Comparison of ENCODE assay signal across 10 mouse cellular contexts in genomic region chr14:79522387-79522786, GRCm38 (mm10). TPM values are rescaled to one million over a fixed set of nuclear protein-coding genes. Genes with fewer than 3 reads are reported as not detected.
DNase-seq lines count a peak whose midpoint lies in the region; ATAC-seq lines count a peak whose summit lies in the region.
"Had no signal": no experiment of that assay in that cellular context is flagged by ENCODE, and none has a peak within 500 bp of the region (broad histone marks: within the 10 kb centered on the region; RNA-seq: fewer than 3 reads in every experiment).

No protein-coding gene starts in this region.

- 86% methylated on average over 9 of the region's 9 CpGs for WGBS in kidney, embryonic 15.5 days
- WGBS in forebrain, embryonic 13.5 days, result 84% methylated on average over 9 of the region's 9 CpGs

- peak; percentile 92 for DNase-seq in heart, adult 11 months
- DNase-seq in heart, postnatal 10 days, result no peak
- peak; percentile 73 for DNase-seq in 416B (ENCODE audit: low read depth)
- DNase-seq in ovary, postnatal 10 days (ENCODE audit: low spot score), result no peak
- DNase-seq: adrenal gland, adult 8-10 months; kidney, adult 18-20 months had no signal

- ATAC-seq in hematopoietic stem cell, adult 5-6 weeks (replicated peaks in 1 of 2; ENCODE audit: insufficient read depth in 1 of 2, low FRiP score in 2 of 2, low TSS enrichment in 1 of 2, low read depth in 1 of 2, poor library complexity in 2 of 2, severe bottlenecking in 2 of 2), result peak; percentile 32 to 50; a peak in 3 of 4 replicates
- ATAC-seq in monocyte, adult 5-6 weeks (replicated peaks; ENCODE audit: insufficient number of reproducible peaks, low FRiP score, low TSS enrichment, poor library complexity, severe bottlenecking), result peak; percentile 58
- no peak for ATAC-seq in kidney, embryonic 15.5 days (replicated peaks; ENCODE audit: low FRiP score)
- ATAC-seq in forebrain, embryonic 13.5 days, result no peak

- 0 out of 2 replicates have a peak, but pooled peaks cover 10% of the 10 kb centered on the region for H3K4me1 ChIP-seq in kidney, embryonic 15.5 days
- 0 out of 2 replicates have a peak, but pooled peaks cover 3% of the 10 kb centered on the region for H3K4me1 ChIP-seq in forebrain, embryonic 13.5 days

- no peak overlapping the region for H3K9ac ChIP-seq in kidney, embryonic 15.5 days
- no peak overlapping the region for H3K9ac ChIP-seq in forebrain, embryonic 13.5 days

- H3K4me3 ChIP-seq in kidney, embryonic 15.5 days (replicated peaks), result no peak overlapping the region
- no peak overlapping the region for H3K4me3 ChIP-seq in forebrain, embryonic 13.5 days

- H3K36me3 ChIP-seq in kidney, embryonic 15.5 days, result no peaks in the 10 kb centered on the region
- H3K36me3 ChIP-seq in forebrain, embryonic 13.5 days (ENCODE audit: poor library complexity, severe bottlenecking), result no peaks in the 10 kb centered on the region

- no peak overlapping the region for H3K4me2 ChIP-seq in kidney, embryonic 15.5 days
- H3K4me2 ChIP-seq in forebrain, embryonic 13.5 days, result no peak overlapping the region

- H3K9me3 ChIP-seq in kidney, embryonic 15.5 days (replicated peaks), result no peaks in the 10 kb centered on the region
- no peaks in the 10 kb centered on the region for H3K9me3 ChIP-seq in forebrain, embryonic 13.5 days (replicated peaks)

- intact Hi-C loops in heart, postnatal 10 days (cut with DNase I), result loop anchor here (5.0 kb wide), 1 partner anchor 40 kb away; no protein-coding TSS in a partner anchor

- H3K27me3 ChIP-seq in kidney, embryonic 15.5 days, result no peaks in the 10 kb centered on the region
- no peaks in the 10 kb centered on the region for H3K27me3 ChIP-seq in forebrain, embryonic 13.5 days

- H3K27ac ChIP-seq in kidney, embryonic 15.5 days, result no peak overlapping the region
- no peak overlapping the region for H3K27ac ChIP-seq in forebrain, embryonic 13.5 days

RNA-seq across cellular contexts. Expression of gene Wbp4, which starts 41.1 kb away (rescaled TPM):
- 10 to 100 TPM; 22.8 to 24.8 TPM for total RNA-seq in heart, postnatal 10 days (2021)
- 67.9 and 89.1 TPM in 2 replicates for total RNA-seq in hematopoietic stem cell, adult 5-6 weeks (2017)
- 59.1 to 69.4 TPM (median 63.9 TPM) in 3 replicates for total RNA-seq in monocyte, adult 5-6 weeks (2017)
- polyA plus RNA-seq in kidney, embryonic 15.5 days (2015; fragmentation: Nextera tagmentation; extraction: Ambion mirVana), result 40.8 and 41.2 TPM in 2 replicates
- 48.8 and 51.4 TPM in 2 replicates for polyA plus RNA-seq in forebrain, embryonic 13.5 days (2015; fragmentation: Nextera tagmentation; extraction: Ambion mirVana)

RNA-seq across cellular contexts. Expression of gene Elf1, which starts 41.4 kb away (rescaled TPM):
- total RNA-seq in heart, postnatal 10 days (2021), result 10 to 100 TPM; 21.3 to 23.3 TPM
- total RNA-seq in hematopoietic stem cell, adult 5-6 weeks (2017), result 323 and 335 TPM in 2 replicates
- 153 to 230 TPM (median 169 TPM) in 3 replicates for total RNA-seq in monocyte, adult 5-6 weeks (2017)
- polyA plus RNA-seq in kidney, embryonic 15.5 days (2015; fragmentation: Nextera tagmentation; extraction: Ambion mirVana), result 13.7 and 14.7 TPM in 2 replicates
- 3.0 and 3.7 TPM in 2 replicates for polyA plus RNA-seq in forebrain, embryonic 13.5 days (2015; fragmentation: Nextera tagmentation; extraction: Ambion mirVana)

Comparison
In these comparisons a context has a peak if more than half of its experiments do, and no peak if none do; other contexts are left out.
1. DNase-seq: peak in heart, adult 11 months (single experiment) and 416B (single experiment); none in heart, postnatal 10 days (0 of 2) and ovary, postnatal 10 days (single experiment).
2. ATAC-seq: peak in hematopoietic stem cell, adult 5-6 weeks (2 of 2) and monocyte, adult 5-6 weeks (single experiment); none in kidney, embryonic 15.5 days (single experiment) and forebrain, embryonic 13.5 days (single experiment).